In genomic region chr14:16273677-16274076, GRCm38 (mm10) we compare ENCODE assay signal across 32 mouse cellular contexts.
"Had no signal": no experiment of that assay in that cellular context is flagged by ENCODE, and none has a peak within 500 bp of the region (broad histone marks: within the 10 kb centered on the region; RNA-seq: fewer than 3 reads in every experiment).

No protein-coding gene starts in this region.

- H3K4me2 ChIP-seq: heart, embryonic 11.5 days; heart, embryonic 12.5 days; heart, embryonic 13.5 days; heart, embryonic 15.5 days; hindbrain, embryonic 12.5 days; hindbrain, embryonic 13.5 days; hindbrain, embryonic 14.5 days; hindbrain, embryonic 15.5 days; intestine, embryonic 15.5 days had no signal

- H3K27ac ChIP-seq: heart, embryonic 10.5 days; heart, embryonic 13.5 days; heart, embryonic 15.5 days; hindbrain, embryonic 10.5 days; hindbrain, embryonic 12.5 days; hindbrain, embryonic 13.5 days; hindbrain, embryonic 14.5 days; hindbrain, embryonic 15.5 days; hindbrain, postnatal 0 days; intestine, embryonic 15.5 days; layer of hippocampus, adult 2 months; left cerebral cortex, adult 2 months had no signal

- H3K27me3 ChIP-seq: heart, embryonic 12.5 days; heart, embryonic 13.5 days; heart, embryonic 15.5 days; hindbrain, embryonic 12.5 days; hindbrain, embryonic 13.5 days; hindbrain, embryonic 15.5 days; intestine, embryonic 15.5 days had no signal

- H3K4me1 ChIP-seq: heart, embryonic 10.5 days; heart, embryonic 12.5 days; heart, embryonic 15.5 days; hindbrain, embryonic 10.5 days; hindbrain, embryonic 12.5 days; hindbrain, embryonic 13.5 days; hindbrain, embryonic 15.5 days; intestine, embryonic 15.5 days had no signal

- DNase-seq: heart, adult 18-20 months; heart, postnatal 10 days; heart, postnatal 14 days; heart, postnatal 36 days; heart, postnatal 4 days; kidney, adult 11 months; kidney, adult 18-20 months; kidney, adult 8-10 months; kidney, postnatal 10 days; kidney, postnatal 14 days; kidney, postnatal 25 days; kidney, postnatal 4 days; layer of hippocampus, adult 9-11 months; layer of hippocampus, postnatal 36 days had no signal

- H3K9me3 ChIP-seq: heart, embryonic 10.5 days; heart, embryonic 12.5 days; heart, embryonic 13.5 days; heart, embryonic 15.5 days; hindbrain, embryonic 10.5 days; hindbrain, embryonic 12.5 days; hindbrain, embryonic 13.5 days; hindbrain, embryonic 15.5 days; intestine, embryonic 15.5 days had no signal

- ATAC-seq: hindbrain, embryonic 16.5 days; hindbrain, postnatal 0 days; inflammation-experienced regulatory T-cells, adult 6 months; intestine, embryonic 15.5 days; intestine, embryonic 16.5 days; intestine, postnatal 0 days had no signal

- H3K9ac ChIP-seq: heart, embryonic 12.5 days; heart, embryonic 13.5 days; heart, embryonic 15.5 days; hindbrain, embryonic 12.5 days; hindbrain, embryonic 13.5 days; hindbrain, embryonic 14.5 days; hindbrain, embryonic 15.5 days; intestine, embryonic 15.5 days had no signal

- H3K4me3 ChIP-seq: heart, embryonic 10.5 days; heart, embryonic 12.5 days; heart, embryonic 13.5 days; heart, embryonic 15.5 days; hindbrain, embryonic 10.5 days; hindbrain, embryonic 12.5 days; hindbrain, embryonic 13.5 days; hindbrain, embryonic 15.5 days; intestine, embryonic 15.5 days; layer of hippocampus, adult 2 months; left cerebral cortex, adult 2 months had no signal

- H3K36me3 ChIP-seq: hindbrain, embryonic 10.5 days; hindbrain, embryonic 12.5 days; intestine, embryonic 15.5 days had no signal
